Mouse (Mus musculus): Measurements from ENCODE around the gene Wipf3. TPM values are rescaled to one million over a fixed set of nuclear protein-coding genes. Genes with fewer than 3 reads are reported as not detected.

Gene Wipf3
- total RNA-seq, 2 experiments from 2014 or later = 281 to 284 TPM

DNA sequence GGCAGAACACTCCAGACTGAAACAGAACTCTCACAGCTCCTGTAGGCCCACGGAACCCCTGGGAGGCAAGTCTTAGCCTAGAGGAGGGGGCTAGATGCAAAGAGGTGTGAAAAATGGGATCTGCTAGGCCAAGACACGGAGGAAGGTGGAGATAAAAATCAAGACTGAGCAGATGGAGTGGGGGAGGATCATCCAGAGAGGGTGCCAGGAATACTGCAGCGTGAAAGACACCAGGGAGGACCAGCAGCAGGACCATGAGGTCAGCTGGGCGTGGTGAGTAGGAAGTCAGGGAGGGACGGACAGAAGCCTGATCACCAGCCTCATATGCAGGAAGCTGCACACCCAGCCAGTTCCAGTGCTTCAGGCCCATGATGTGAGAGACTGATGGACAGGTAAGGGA is 89.4 kb downstream of the Wipf3 start:
- DNase-seq (ENCODE audit: low spot score in 2 of 2) = no peak

DNA sequence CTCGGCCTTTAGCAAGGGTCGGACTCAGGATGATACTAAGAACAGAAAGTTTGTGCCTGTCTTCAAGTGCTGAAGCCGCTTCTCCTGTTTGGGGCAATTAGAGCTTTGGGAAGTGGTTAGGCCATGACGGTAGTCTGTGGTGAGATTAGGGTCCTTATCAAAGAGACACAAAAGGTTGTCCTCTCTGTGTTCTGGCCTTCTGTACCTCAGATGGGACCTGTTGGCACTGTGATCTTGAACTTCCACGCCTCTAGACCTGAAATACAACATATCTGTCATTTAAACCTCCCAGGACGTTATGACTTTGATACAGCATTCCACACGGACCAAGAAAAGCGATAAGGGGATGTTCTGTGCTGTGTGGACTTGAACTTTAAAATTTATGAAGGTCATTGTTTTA is 99.3 kb downstream of the Wipf3 start:
- no peak for DNase-seq (ENCODE audit: low spot score in 2 of 2)

DNA sequence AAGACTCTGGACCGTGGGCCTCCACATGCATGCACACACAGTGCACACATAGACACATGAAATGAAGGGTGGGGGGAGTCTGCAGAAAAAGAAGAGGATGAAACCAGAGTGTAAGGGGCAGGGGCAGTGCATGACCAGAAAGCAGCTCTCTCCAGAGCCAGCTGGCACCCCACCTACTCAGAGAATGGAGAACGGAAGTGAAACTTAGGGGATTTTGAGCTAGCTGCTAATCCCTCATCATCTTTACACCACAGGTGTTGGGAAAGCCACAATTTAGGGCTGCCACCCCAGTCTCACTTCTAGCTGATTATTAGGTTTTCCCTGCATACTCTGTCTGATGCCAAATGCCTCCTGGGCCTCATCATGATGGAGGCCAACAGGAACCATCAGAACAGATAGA is 100.8 kb downstream of the Wipf3 start:
- no peak for DNase-seq (ENCODE audit: low spot score in 2 of 2)

DNA sequence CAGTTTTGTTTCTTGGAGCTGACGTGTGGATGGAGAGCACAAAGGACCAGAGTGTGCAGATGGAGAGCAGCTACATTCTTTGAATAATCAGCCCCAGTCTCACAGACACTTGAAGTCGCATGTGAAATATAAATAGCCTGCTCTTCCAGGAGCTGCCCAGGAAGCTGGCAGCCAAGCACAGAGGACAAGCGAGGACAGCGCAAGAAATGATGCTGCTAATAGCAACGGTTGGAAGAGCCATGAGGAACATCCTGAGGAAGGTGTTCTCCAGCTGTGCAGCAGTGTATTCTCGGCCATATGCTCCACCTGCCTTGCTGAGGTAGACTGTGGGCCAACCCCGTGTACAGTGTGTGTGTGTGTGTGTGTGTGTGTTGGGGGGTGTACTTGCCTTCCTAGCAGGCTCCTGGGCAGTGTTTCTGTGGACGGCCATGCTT is 101.7 kb downstream of the Wipf3 start:
- no peak for DNase-seq (ENCODE audit: low spot score in 2 of 2)

DNA sequence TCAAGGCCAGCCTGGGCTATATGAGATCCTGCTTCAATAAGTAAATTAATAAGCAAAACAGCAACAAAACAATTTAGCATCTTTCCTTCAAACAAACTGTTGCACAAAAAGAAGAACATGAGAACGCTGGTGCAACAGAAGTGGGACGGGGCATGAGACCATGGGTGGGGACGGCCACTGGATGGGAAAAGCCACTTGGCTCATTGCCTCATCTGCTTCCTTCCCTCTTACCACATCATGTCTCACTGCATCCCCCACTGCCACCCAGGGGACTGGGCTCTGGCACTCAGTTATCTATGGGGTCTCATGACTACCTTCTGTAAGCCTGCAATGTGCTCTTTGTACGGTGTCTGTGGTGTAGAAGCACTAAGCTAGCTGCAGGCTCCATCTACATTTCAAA is 106.1 kb downstream of the Wipf3 start:
- no peak for DNase-seq (ENCODE audit: low spot score in 2 of 2)

DNA sequence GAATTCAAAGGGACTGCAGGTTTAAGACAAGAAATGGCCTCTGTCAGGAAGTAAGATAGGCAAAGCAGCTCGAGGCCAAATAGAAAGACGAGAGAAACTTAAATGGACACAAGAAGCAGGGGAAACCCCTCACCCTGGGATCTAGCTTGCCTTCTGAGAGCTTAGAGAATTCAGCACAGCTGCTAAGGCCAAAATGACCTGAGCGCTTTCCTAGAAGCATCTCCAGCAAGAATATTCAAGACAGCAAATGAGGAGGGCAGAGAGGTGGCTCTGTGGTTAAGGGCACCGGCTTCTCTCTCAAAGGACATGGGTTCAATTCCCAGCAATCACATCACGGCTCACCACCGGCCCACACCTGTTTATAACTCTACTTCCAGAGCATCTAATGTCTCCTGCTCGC is 107.7 kb downstream of the Wipf3 start:
- no peak for DNase-seq (ENCODE audit: low spot score in 2 of 2)

DNA sequence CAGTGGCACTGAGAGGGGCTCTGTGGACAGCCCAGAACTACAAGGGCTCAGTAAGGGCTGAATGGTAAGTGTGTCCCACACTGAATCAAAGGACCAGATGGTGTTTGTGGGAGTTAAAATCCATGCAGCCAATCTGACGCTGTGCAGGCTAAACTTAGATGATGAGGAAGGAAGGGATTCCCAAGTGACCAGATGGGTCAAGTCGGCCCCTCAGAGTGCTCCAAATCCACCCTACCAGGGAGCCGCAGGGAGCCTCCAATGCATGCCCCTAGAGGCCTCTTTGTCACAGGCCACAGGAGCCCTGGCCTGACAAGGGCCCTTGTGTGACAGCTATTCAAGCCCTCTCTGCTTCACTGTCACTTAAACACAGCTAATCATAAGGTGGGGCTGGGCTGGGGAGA is 109.4 kb downstream of the Wipf3 start:
- peak; percentile 18 to 19 for DNase-seq (ENCODE audit: low spot score in 2 of 2)

DNA sequence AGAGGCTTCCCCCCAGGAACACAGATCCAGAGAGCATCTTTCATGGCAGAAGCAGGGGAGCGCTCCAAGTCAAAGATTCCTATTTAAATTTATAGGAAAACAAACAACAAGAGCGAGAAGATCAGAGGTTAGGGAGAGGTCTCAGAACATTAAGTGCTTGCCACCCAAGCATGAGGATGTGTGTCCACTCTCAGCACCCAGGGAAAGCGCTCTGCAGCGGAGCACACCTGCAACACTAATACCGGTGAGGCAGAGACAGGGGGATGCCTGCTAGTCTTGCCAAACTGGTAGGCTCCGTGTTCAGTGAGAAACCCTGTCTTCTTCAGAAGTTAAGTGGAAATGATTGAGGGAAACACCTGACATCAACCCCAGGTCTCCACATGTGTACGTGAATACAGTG is 110.0 kb downstream of the Wipf3 start:
- DNase-seq (ENCODE audit: low spot score in 2 of 2) = no peak

DNA sequence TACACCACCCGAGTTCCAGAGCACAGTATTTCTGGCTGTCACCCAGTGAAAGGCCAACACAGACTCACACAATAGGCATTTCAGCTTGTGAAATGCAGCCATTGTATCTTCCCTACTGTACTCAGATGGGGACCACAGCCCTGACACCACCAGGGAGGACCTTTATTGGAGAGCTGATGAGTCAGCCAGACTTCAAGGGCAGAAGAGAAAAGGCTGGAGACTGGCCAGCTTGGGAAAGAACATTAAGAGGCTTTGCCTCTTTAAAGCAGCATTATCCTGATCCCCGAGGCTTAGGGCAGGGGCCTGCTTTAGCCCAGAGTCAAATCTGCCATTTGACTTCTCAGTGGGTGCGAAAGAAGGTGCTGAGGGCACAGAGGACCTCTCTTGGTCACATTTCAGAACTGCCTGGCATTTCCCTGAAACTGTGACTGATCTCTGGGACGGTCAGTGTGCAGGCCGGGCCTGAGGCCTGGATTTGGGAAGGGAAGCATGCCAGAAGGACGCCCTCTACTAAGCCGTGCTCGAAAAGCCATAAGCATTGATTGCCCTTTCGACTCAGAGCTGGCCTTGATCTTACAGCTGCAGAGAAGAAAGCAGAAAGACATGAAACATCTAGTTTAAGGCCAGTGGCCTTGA is 111.0 kb downstream of the Wipf3 start:
- no peak for DNase-seq (ENCODE audit: low spot score in 2 of 2)

DNA sequence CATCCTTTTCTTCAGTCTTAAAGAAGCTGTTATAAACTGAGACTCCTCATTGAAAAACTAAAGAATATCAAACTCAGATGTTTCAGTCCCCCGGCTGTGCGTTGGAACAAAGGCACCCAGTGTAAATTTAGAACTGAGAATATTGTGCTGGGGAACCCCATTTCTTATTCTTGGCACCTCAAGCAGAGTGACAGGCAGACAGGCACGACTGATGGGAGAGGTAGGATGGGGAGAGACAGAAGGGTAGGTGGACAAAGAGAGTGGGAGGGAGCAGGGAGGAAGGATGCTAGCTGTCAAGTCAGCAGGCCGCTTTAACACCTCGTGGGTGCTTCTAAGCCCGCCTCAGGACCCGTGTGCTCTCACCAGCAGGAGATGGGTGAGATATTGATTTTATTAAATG is 113.4 kb downstream of the Wipf3 start:
- DNase-seq (ENCODE audit: low spot score in 2 of 2) = no peak

DNA sequence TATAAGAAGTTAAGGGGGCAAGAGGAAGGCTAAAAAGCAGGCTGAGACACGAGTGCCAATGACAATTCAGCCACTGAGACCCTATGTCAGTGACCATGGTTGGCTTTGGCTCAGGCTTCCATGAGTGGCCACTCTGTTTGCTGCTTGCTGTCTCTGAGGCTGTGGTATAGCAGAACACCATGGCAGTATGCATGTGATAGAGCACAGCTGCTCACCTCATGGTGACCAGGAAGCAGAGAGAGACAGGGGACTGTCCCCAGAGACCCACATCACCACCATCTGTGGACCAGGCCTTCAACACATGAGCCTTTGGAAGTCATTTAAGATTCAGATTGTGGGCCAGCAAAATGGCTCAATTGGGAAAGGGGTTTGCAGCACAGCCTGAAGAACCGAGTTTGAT is 114.2 kb downstream of the Wipf3 start:
- no peak for DNase-seq (ENCODE audit: low spot score in 2 of 2)

DNA sequence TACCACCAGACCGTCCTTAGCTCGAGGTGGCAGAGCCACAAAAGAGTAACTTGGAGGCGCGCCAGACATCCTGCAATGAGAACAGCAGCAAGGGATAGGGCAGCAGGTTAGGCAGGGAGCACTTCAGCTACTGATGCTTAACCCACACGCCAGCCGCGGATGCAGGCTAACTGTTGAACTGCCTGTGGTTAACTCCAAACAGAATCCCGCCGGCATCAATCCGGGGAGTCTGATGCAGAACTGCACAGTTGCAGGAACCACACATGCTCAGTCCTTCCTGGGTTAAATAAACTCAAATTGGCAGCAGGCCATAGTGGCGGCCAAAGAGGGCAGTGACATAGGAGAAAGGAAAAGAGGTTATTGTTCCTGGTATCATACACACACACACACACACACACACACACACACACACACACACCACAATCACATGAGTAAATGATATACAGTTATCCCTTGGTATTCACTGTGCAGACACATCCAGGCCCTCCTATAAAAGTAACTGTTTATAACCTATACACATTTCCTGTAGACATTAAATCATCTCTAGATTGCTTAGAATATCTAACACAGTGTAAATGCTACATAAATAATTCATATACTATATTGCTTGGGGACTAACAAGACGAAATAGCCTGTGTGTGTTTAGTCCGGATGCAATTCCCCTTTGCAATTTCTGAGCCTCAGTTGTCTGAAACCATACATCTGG is 119.1 kb downstream of the Wipf3 start:
- DNase-seq (ENCODE audit: low spot score in 2 of 2) = no peak

DNA sequence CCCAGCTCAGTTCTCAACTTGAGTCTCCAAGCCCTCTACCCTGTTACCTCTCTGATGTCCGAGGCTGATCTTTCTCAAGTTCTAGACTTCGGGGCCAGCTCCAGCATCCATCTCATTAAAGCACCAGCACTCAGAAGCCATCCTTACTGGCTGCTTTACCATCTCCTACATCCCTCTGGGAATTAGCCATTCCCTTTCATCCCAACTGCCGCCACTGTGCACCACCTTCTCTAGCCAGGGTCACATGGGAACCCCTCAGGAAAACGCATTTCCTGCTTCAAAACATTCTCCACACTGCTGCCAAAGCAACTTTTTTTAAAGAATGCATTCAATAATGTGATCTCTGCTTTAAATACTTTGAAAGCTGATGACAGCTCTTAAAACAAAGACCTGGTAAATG is 119.9 kb downstream of the Wipf3 start:
- DNase-seq (ENCODE audit: low spot score in 2 of 2) = no peak

DNA sequence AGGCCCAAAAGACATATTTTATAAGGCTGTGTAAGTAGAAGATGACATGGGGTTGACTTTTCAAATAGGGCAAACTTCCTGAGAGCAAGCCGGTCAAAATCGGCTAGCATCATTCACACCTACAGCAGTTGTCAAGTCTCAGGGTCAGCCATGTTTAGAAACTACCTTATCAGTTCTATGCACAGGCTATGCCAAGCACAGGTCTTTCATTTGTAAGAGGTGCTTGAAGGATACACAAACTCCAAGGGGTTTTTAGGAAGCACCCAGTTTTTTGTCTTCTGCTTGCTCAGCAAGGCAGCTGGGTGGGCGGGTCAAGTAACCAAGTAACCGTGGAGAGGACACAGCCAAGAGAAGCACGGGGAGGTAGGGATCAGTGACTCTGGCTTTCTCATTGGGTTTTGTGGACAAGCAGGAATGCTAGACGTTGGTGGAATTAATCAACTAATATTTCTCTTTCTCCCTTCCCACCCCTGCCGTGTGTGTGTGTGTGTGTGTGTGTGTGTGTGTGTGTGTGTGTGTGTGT is 121.5 kb downstream of the Wipf3 start:
- DNase-seq (ENCODE audit: low spot score in 2 of 2) = no peak

DNA sequence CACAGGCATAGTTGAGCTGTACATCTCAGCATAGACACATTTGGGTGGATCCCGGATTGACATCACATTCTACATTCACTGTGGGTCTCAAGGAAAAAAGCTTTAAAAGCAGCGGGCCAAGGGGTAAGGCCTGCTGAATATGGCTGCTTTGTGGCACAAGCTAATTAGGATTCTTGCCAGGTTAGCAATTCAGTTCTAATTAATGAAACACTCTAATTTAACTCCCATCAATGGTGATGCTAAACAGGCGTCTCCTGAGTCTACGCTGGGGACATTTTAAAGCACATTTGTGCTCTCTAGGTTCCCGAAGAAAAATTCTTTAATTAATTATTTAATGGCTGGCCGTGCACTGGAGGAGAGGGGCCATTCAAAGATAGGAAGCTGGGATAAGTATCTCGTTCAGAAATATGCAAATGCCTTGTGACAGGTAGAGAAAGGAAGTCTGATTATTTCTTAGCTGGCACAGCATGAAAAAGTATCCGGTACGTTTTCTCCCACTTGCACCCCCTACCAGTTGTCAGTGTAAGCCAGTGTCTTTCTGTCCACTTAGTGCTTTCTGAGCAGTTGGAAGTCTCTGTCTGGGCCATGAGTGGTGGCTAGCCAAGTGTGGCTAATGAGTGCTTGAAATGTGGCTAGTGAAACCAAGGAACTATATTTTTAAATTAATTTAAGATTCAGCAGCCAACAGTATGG is 123.5 kb downstream of the Wipf3 start:
- DNase-seq (ENCODE audit: low spot score in 2 of 2) = peak in 1 of 2 experiments; percentile 70

Other genes starting within 250 kb of the Wipf3 start
- under 1 TPM; 0.62 to 0.99 TPM for gene Prr15, start 103.8 kb upstream of the Wipf3 start, total RNA-seq (2021)
- gene Scrn1, start 136.9 kb downstream of the Wipf3 start, total RNA-seq (2021) = 100 to 1,000 TPM; 134 to 135 TPM
- 10 to 100 TPM; 11.5 to 13.4 TPM for gene Plekha8, start 165.5 kb downstream of the Wipf3 start, total RNA-seq (2021)
- gene Fkbp14, start 167.7 kb downstream of the Wipf3 start, total RNA-seq (2021) = 10 to 100 TPM; 12.5 to 16.6 TPM

Measured in layer of hippocampus, postnatal 14 days (tissue).